In the genomic region with DNA sequence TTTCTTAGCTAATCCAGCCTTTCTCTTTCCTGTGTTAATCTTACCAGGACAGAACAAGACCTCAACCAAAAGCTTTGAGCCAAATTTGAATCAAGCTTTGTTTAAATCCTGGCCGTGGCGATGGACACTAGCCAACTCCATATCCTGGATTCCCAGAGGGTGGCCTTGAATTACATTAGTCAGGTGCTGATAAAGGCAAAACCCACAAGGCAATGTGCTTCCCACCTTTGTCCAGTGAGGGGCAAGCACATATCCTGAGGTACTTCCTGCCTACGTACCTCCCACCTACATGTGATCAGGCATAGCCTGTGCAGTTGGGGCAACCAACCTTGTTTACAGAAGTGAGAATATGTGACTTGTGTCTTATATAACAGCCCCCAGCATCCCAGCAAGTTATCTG, we compare ENCODE assay signal across 17 mouse cellular contexts. TPM values are rescaled to one million over a fixed set of nuclear protein-coding genes. Genes with fewer than 3 reads are reported as not detected.
DNase-seq lines count a peak whose midpoint lies in the region; ATAC-seq and TF ChIP-seq lines count a peak whose summit lies in the region.
"Had no signal": no experiment of that assay in that cellular context is flagged by ENCODE, and none has a peak within 500 bp of the region (broad histone marks: within the 10 kb centered on the region; RNA-seq: fewer than 3 reads in every experiment).

No protein-coding gene starts in this region.

- H3K9ac ChIP-seq in heart, embryonic 12.5 days: no peak overlapping the region
- H3K9ac ChIP-seq in lung, embryonic 16.5 days (ENCODE audit: low read length): no peak overlapping the region
- H3K9ac ChIP-seq in intestine, postnatal 0 days (ENCODE audit: low read depth, low read length): no peak overlapping the region
- H3K9ac ChIP-seq: forebrain, postnatal 0 days; limb, embryonic 15.5 days; neural tube, embryonic 12.5 days had no signal

- H3K27ac ChIP-seq in heart, embryonic 12.5 days (ENCODE audit: poor library complexity, severe bottlenecking): no peak overlapping the region
- H3K27ac ChIP-seq in lung, embryonic 16.5 days (ENCODE audit: low read length): peak overlapping the region; percentile 58
- peak overlapping the region; percentile 88 for H3K27ac ChIP-seq in intestine, postnatal 0 days (ENCODE audit: low read depth, low read length)
- H3K27ac ChIP-seq: limb, embryonic 15.5 days; neural tube, embryonic 12.5 days had no signal

- H3K4me1 ChIP-seq in heart, embryonic 12.5 days (replicated peaks): peaks cover 9% of the 10 kb centered on the region; the same call in 1 of the 2 replicates
- no peaks in the 10 kb centered on the region for H3K4me1 ChIP-seq in lung, embryonic 16.5 days (replicated peaks; ENCODE audit: control insufficient read depth, insufficient read depth, low read length)
- H3K4me1 ChIP-seq in intestine, postnatal 0 days (replicated peaks; ENCODE audit: control insufficient read depth, insufficient read depth, low read length): peaks cover 24% of the 10 kb centered on the region
- H3K4me1 ChIP-seq: limb, embryonic 15.5 days; neural tube, embryonic 12.5 days had no signal

- no peak overlapping the region for H3K4me2 ChIP-seq in heart, embryonic 12.5 days
- H3K4me2 ChIP-seq in lung, embryonic 16.5 days (ENCODE audit: low read depth, low read length): no peak overlapping the region
- no peak overlapping the region for H3K4me2 ChIP-seq in intestine, postnatal 0 days (replicated peaks; ENCODE audit: low read depth)
- H3K4me2 ChIP-seq: limb, embryonic 15.5 days; neural tube, embryonic 12.5 days had no signal

- TF ChIP-seq CTCF in intestine, postnatal 0 days (IDR thresholded peaks at IDR 0.05; ENCODE audit: low read depth): no peak

- 65% methylated on average over 3 of the region's 3 CpGs for WGBS in heart, embryonic 12.5 days
- 51% methylated on average over 3 of the region's 3 CpGs for WGBS in lung, embryonic 16.5 days
- 34% methylated on average over 3 of the region's 3 CpGs for WGBS in intestine, postnatal 0 days

- no peaks in the 10 kb centered on the region for H3K9me3 ChIP-seq in heart, embryonic 12.5 days (replicated peaks)
- H3K9me3 ChIP-seq in lung, embryonic 16.5 days (ENCODE audit: control insufficient read depth, low read length): no peaks in the 10 kb centered on the region
- no peaks in the 10 kb centered on the region for H3K9me3 ChIP-seq in intestine, postnatal 0 days (ENCODE audit: control insufficient read depth)
- H3K9me3 ChIP-seq: limb, embryonic 15.5 days; neural tube, embryonic 12.5 days had no signal

- no peak overlapping the region for H3K4me3 ChIP-seq in heart, embryonic 12.5 days
- H3K4me3 ChIP-seq in lung, embryonic 16.5 days (ENCODE audit: low read length): no peak overlapping the region
- no peak overlapping the region for H3K4me3 ChIP-seq in intestine, postnatal 0 days (ENCODE audit: low read depth, low read length)
- H3K4me3 ChIP-seq: limb, embryonic 15.5 days; neural tube, embryonic 12.5 days had no signal

- peak; percentile 29; the same call in 1 of the 2 replicates for ATAC-seq in heart, embryonic 12.5 days (ENCODE audit: insufficient number of reproducible peaks, low FRiP score)
- ATAC-seq in lung, embryonic 16.5 days (ENCODE audit: low read depth): peak; percentile 52
- ATAC-seq in intestine, postnatal 0 days: no peak
- ATAC-seq: forebrain, postnatal 0 days; hindbrain, embryonic 16.5 days had no signal

- H3K36me3 ChIP-seq in heart, embryonic 12.5 days: no peaks in the 10 kb centered on the region
- H3K36me3 ChIP-seq in lung, embryonic 16.5 days (ENCODE audit: control insufficient read depth, insufficient read depth, low read length): no peaks in the 10 kb centered on the region
- H3K36me3 ChIP-seq in intestine, postnatal 0 days (ENCODE audit: control insufficient read depth, insufficient read depth): no peaks in the 10 kb centered on the region
- H3K36me3 ChIP-seq: limb, embryonic 15.5 days; neural tube, embryonic 12.5 days had no signal

- no peaks in the 10 kb centered on the region for H3K27me3 ChIP-seq in heart, embryonic 12.5 days (replicated peaks)
- no peaks in the 10 kb centered on the region for H3K27me3 ChIP-seq in lung, embryonic 16.5 days (ENCODE audit: control insufficient read depth, insufficient read depth, low read depth, low read length)
- no peaks in the 10 kb centered on the region for H3K27me3 ChIP-seq in intestine, postnatal 0 days (replicated peaks; ENCODE audit: control insufficient read depth, insufficient read depth, low read length)
- H3K27me3 ChIP-seq: limb, embryonic 15.5 days; neural tube, embryonic 12.5 days had no signal

- no peak for DNase-seq in heart, adult 9 months (ENCODE audit: low spot score in 2 of 2)
- no peak for DNase-seq in lung, postnatal 14 days
- peak; percentile 42 for DNase-seq in adrenal gland, postnatal 25 days
- DNase-seq in MN1 (ENCODE audit: low spot score): no peak
- DNase-seq: embryo, embryonic 11 days; forebrain, postnatal 0 days; gastrocnemius, postnatal 36 days; thymus, postnatal 25 days had no signal

RNA-seq across cellular contexts. Expression of a gene that starts 18.9 kb away (rescaled TPM):
- polyA plus RNA-seq in heart, embryonic 12.5 days (2016; fragmentation: Nextera tagmentation; extraction: Ambion mirVana): 0.12 and 0.24 TPM in 2 replicates
- 0.05 and 0.20 TPM in 2 replicates for polyA plus RNA-seq in lung, embryonic 16.5 days (2015; fragmentation: Nextera tagmentation; extraction: Ambion mirVana)
- total RNA-seq in adrenal gland, postnatal 25 days (2021): not detected in 2 replicates
- polyA plus RNA-seq in intestine, postnatal 0 days (2015; fragmentation: Nextera tagmentation; extraction: Ambion mirVana): 459 and 473 TPM in 2 replicates
- total RNA-seq: forebrain, postnatal 0 days; gastrocnemius, postnatal 36 days; layer of hippocampus, adult 8-10 months; left cerebral cortex, postnatal 10 days had no signal
- polyA plus RNA-seq: forebrain, postnatal 0 days; hindbrain, embryonic 16.5 days; limb, embryonic 15.5 days; midbrain, postnatal 0 days had no signal

RNA-seq across cellular contexts. Expression of a gene that starts 54.5 kb away (rescaled TPM):
- polyA plus RNA-seq in heart, embryonic 12.5 days (2016; fragmentation: Nextera tagmentation; extraction: Ambion mirVana): 74.8 and 76.8 TPM in 2 replicates
- 9.8 and 10.9 TPM in 2 replicates for polyA plus RNA-seq in lung, embryonic 16.5 days (2015; fragmentation: Nextera tagmentation; extraction: Ambion mirVana)
- 159 and 212 TPM in 2 replicates for total RNA-seq in adrenal gland, postnatal 25 days (2021)
- 23.5 and 23.6 TPM in 2 replicates for polyA plus RNA-seq in intestine, postnatal 0 days (2015; fragmentation: Nextera tagmentation; extraction: Ambion mirVana)

Comparison
In these comparisons a context has a peak if more than half of its experiments do, and no peak if none do; other contexts are left out.
1. RNA of a gene that starts 18.9 kb away (polyA plus RNA-seq): 459 to 473 TPM in intestine, postnatal 0 days; 0.12 to 0.24 TPM in heart, embryonic 12.5 days and 0.05 to 0.20 TPM in lung, embryonic 16.5 days; every median in the first group is over 100 times any median in the second.